Mouse (Mus musculus) heart, adult 9 months (tissue): Measurements from ENCODE around the gene Foxc2.
"Not testable (repeated sequence)": the region's sequence is repeated elsewhere in the genome, so short reads cannot be mapped to it uniquely, and the experiment has no call there.

Experiments
- DNase-seq, 2 experiments: peaks; one replicate each; pipeline ENCODE4 v3.0.0; 2022; ENCODE audit warnings: low spot score in 2 of 2

The Foxc2 gene

GRCm38 (mm10) chr8:121119635-121120455, 3.9 kb downstream of the Foxc2 start:
- DNase-seq, result no peak

- DNase-seq, result no peak
Observed at GRCm38 (mm10) chr8:121120456-121121419, 4.8 kb downstream of the Foxc2 start.

- no peak for DNase-seq
Observed at GRCm38 (mm10) chr8:121121704-121122103, 5.7 kb downstream of the Foxc2 start.

GRCm38 (mm10) chr8:121122368-121122767, 6.4 kb downstream of the Foxc2 start:
- DNase-seq, result no peak

GRCm38 (mm10) chr8:121123113-121123512, 7.1 kb downstream of the Foxc2 start:
- no peak for DNase-seq

GRCm38 (mm10) chr8:121124547-121125239, 8.7 kb downstream of the Foxc2 start:
- DNase-seq, result no peak

GRCm38 (mm10) chr8:121125311-121125876, 9.4 kb downstream of the Foxc2 start:
- peak; percentile 83 to 86 for DNase-seq

- DNase-seq, result no peak
Observed at GRCm38 (mm10) chr8:121126191-121126590, 10.2 kb downstream of the Foxc2 start.

GRCm38 (mm10) chr8:121126694-121127093, 10.7 kb downstream of the Foxc2 start:
- DNase-seq, result no peak

- DNase-seq, result no peak
Observed at GRCm38 (mm10) chr8:121127291-121127701, 11.3 kb downstream of the Foxc2 start.

GRCm38 (mm10) chr8:121127756-121128375, 11.9 kb downstream of the Foxc2 start, which contains the start of gene Foxl1:
TSS of gene Foxl1 (plus strand) at chr8:121127940.
- no peak for DNase-seq

- no peak for DNase-seq
Observed at GRCm38 (mm10) chr8:121128531-121129264, 12.7 kb downstream of the Foxc2 start.

- DNase-seq, result no peak
Observed at GRCm38 (mm10) chr8:121129265-121129940, 13.4 kb downstream of the Foxc2 start.

GRCm38 (mm10) chr8:121130522-121130921, 14.6 kb downstream of the Foxc2 start:
- no peak for DNase-seq

- no peak for DNase-seq
Observed at GRCm38 (mm10) chr8:121132961-121133513, 17.1 kb downstream of the Foxc2 start.

GRCm38 (mm10) chr8:121134102-121134501, 18.1 kb downstream of the Foxc2 start:
- DNase-seq, result no peak

- DNase-seq, result no peak
Observed at GRCm38 (mm10) chr8:121134512-121134911, 18.5 kb downstream of the Foxc2 start.

- no peak for DNase-seq
Observed at GRCm38 (mm10) chr8:121136856-121137255, 20.9 kb downstream of the Foxc2 start.

- not testable (repeated sequence) for DNase-seq
Observed at GRCm38 (mm10) chr8:121145457-121146134, 29.6 kb downstream of the Foxc2 start.
